Mouse (Mus musculus): ENCODE data around the gene Gm11214. TPM values are rescaled to one million over a fixed set of nuclear protein-coding genes. Genes with fewer than 3 reads are reported as not detected.

The Gm11214 gene
- polyA plus RNA-seq, 1 experiment from 2014 or later = not detected

DNA sequence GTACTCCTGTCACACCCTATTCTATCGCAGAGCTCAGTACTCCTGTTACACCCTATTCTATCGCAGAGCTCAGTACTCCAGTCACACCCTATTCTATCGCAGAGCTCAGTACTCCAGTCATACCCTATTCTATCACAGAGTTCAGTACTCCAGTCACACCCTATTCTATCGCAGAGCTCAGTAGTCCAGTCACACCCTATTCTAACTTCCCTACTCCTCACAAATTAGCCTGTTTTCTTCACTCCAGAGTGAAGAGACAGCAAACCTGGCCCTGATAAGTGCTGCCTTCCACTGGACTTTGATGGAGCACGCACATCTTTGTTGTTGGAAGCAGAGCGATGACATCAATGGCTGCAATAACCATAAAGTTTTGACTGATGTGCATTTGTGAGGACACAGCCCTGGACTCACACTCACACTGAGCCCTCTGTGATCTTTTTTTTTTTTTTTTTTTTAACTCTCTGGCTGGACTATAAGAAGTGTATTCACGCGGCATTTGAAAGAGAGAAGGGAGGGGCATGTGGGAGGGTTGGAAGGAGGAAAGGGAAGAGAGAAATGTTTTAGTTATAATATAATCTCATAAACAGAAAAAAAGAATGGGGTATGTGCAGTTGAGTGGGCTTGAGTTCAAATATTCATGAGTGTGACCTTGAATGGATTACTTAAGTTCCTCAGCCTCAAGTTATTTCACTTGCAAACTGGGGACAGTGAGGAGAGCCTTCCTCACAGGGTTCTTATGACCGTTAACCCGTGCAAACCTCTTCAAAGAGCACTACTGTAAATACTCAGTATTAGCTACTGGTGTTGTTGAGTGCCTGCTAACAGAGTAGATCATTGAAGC is 21.5 kb upstream of the Gm11214 start:
- Histone ChIP-seq H3K27ac (ENCODE audit: low read depth, low read length) (no peak overlapping the region), H3K9ac (ENCODE audit: low read depth, low read length) (no peak overlapping the region), H3K36me3 (ENCODE audit: control insufficient read depth, insufficient read depth) (no peaks in the 10 kb centered on the region), H3K27me3 (replicated peaks; ENCODE audit: control insufficient read depth, insufficient read depth, low read length) (no peaks in the 10 kb centered on the region), H3K4me1 (replicated peaks; ENCODE audit: control insufficient read depth, insufficient read depth, low read length) (0 out of 2 replicates have a peak, but pooled peaks cover 12% of the 10 kb centered on the region), H3K4me2 (replicated peaks; ENCODE audit: low read depth) (no peak overlapping the region), H3K4me3 (ENCODE audit: low read depth, low read length) (no peak overlapping the region), H3K9me3 (ENCODE audit: control insufficient read depth) (no peaks in the 10 kb centered on the region)
- 40% methylated on average over 10 of the region's 10 CpGs for WGBS
- ATAC-seq = peak; percentile 91
- no peak for TF ChIP-seq CTCF (IDR thresholded peaks at IDR 0.05; ENCODE audit: low read depth)

DNA sequence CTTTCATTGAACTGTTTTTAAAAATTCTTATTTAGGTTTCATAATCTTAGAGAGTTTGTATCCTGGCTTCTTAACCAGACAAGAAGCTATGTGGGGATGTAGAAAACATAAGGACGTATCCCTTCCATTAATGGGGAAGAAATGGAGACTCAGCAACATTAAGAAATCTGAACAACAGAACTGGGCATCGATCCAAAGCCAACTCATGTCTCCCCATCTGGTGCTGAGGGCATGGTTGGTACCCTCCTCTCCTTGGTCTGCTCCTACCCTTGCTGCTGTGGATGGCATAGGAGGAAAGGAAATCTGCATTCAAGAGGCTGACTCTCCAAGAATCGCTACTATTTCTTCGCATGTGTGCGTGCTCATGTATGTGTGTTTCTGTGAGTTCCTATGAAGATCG is 20.5 kb upstream of the Gm11214 start:
- Histone ChIP-seq H3K9me3 (ENCODE audit: control insufficient read depth) (no peaks in the 10 kb centered on the region), H3K4me2 (replicated peaks; ENCODE audit: low read depth) (no peak overlapping the region), H3K4me3 (ENCODE audit: low read depth, low read length) (no peak overlapping the region), H3K27me3 (replicated peaks; ENCODE audit: control insufficient read depth, insufficient read depth, low read length) (no peaks in the 10 kb centered on the region), H3K4me1 (replicated peaks; ENCODE audit: control insufficient read depth, insufficient read depth, low read length) (0 out of 2 replicates have a peak, but pooled peaks cover 12% of the 10 kb centered on the region), H3K9ac (ENCODE audit: low read depth, low read length) (no peak overlapping the region), H3K27ac (ENCODE audit: low read depth, low read length) (no peak overlapping the region), H3K36me3 (ENCODE audit: control insufficient read depth, insufficient read depth) (no peaks in the 10 kb centered on the region)
- TF ChIP-seq CTCF (IDR thresholded peaks at IDR 0.05; ENCODE audit: low read depth) = no peak
- no peak for ATAC-seq
- WGBS = 93% methylated on average over 6 of the region's 6 CpGs

DNA sequence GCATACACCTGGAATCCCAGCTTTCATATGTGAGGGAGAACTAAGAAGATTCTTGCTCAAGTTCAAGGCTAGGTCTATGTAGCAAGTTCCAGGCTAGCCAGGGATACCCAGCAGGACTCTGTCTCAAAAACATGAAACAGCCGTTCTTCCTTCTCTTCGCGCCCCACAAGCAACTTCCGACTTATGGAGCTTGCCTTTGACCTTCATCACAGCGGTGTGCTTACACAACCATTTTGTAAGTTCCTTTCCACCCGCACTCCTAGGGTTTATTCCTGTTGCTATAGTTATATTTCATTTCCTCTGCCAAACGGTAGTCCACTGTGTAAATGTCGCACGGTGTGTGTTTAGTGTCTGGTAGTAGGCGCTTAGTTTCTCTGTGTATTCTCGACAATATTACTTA is 19.9 kb upstream of the Gm11214 start:
- H3K9ac ChIP-seq (ENCODE audit: low read depth, low read length) = no peak overlapping the region
- H3K27me3 ChIP-seq (replicated peaks; ENCODE audit: control insufficient read depth, insufficient read depth, low read length) = no peaks in the 10 kb centered on the region
- H3K4me3 ChIP-seq (ENCODE audit: low read depth, low read length) = no peak overlapping the region
- no peaks in the 10 kb centered on the region for H3K9me3 ChIP-seq (ENCODE audit: control insufficient read depth)
- no peak for ATAC-seq
- no peak overlapping the region for H3K27ac ChIP-seq (ENCODE audit: low read depth, low read length)
- H3K4me1 ChIP-seq (replicated peaks; ENCODE audit: control insufficient read depth, insufficient read depth, low read length) = 0 out of 2 replicates have a peak, but pooled peaks cover 12% of the 10 kb centered on the region
- no peak for TF ChIP-seq CTCF (IDR thresholded peaks at IDR 0.05; ENCODE audit: low read depth)
- H3K4me2 ChIP-seq (replicated peaks; ENCODE audit: low read depth) = no peak overlapping the region
- no peaks in the 10 kb centered on the region for H3K36me3 ChIP-seq (ENCODE audit: control insufficient read depth, insufficient read depth)
- WGBS = 61% methylated on average over 11 of the region's 11 CpGs

DNA sequence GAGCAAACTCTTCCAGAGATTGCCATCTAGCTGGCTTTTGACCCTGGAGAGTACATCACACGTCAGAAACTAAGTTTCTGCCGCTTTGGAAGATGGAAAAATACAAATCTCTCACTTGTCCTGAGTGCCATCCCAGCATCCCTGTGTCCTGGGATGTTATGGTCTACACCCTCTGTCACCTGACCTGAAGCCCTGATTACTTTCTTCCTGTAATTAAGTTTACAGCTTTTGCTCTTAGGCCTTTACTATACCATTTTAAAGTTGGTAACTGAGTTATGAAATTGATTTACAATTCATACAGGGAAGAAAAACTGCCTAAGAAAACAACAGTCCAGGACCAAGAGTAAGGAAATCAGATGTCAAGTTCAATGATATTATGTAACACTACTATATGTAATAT is 19.3 kb upstream of the Gm11214 start:
- Histone ChIP-seq H3K9me3 (ENCODE audit: control insufficient read depth) (no peaks in the 10 kb centered on the region), H3K27ac (ENCODE audit: low read depth, low read length) (no peak overlapping the region), H3K36me3 (ENCODE audit: control insufficient read depth, insufficient read depth) (no peaks in the 10 kb centered on the region), H3K27me3 (replicated peaks; ENCODE audit: control insufficient read depth, insufficient read depth, low read length) (no peaks in the 10 kb centered on the region), H3K4me3 (ENCODE audit: low read depth, low read length) (no peak overlapping the region), H3K4me2 (replicated peaks; ENCODE audit: low read depth) (no peak overlapping the region), H3K4me1 (replicated peaks; ENCODE audit: control insufficient read depth, insufficient read depth, low read length) (0 out of 2 replicates have a peak, but pooled peaks cover 12% of the 10 kb centered on the region), H3K9ac (ENCODE audit: low read depth, low read length) (no peak overlapping the region)
- TF ChIP-seq CTCF (IDR thresholded peaks at IDR 0.05; ENCODE audit: low read depth) = no peak
- ATAC-seq = peak; percentile 63
- 59% methylated on average over 2 of the region's 2 CpGs for WGBS

DNA sequence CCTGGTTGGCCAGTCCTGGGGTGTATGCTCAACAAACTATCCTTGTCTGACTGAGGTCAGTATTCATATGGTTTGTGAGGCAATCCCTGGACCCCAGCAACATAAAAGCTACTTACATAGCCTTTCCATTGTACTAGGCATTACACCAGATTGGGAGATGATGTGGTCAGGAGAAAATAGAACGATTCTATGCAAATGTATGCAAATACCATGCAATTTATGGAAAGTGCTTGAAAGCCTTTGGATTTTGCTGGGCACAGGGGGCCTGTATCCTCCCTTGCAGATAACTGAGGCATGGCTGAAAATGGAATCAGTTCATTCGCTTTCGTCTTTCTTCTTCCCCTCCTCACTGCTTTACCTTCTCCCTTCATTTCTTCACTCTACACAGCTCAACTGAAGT is 18.4 kb upstream of the Gm11214 start:
- WGBS = 85% methylated on average over 3 of the region's 3 CpGs
- no peak overlapping the region for H3K4me2 ChIP-seq (replicated peaks; ENCODE audit: low read depth)

DNA sequence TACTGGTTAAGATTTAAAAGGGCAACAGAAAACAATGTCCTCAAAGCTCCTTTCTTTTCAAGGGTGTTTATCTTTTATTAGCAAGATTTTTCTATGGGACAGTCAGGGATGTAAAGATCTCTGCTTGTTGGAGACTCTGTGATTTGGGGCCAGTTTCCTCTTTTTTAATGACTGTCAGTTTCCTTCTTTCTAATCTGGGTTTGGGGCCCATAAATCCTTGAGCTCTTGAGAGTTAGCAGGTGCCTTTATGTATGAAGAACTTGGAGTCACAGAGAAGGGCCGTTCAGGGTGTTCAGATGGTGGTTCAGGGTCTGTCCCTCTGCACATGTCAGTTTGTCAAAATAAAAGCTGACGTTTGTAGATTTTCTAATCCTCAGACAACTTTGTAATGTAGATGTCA is 11.9 kb upstream of the Gm11214 start:
- TF ChIP-seq CTCF (IDR thresholded peaks at IDR 0.05; ENCODE audit: low read depth) = no peak
- no peak overlapping the region for H3K27ac ChIP-seq (ENCODE audit: low read depth, low read length)
- no peak overlapping the region for H3K4me3 ChIP-seq (ENCODE audit: low read depth, low read length)
- no peak for ATAC-seq
- no peaks in the 10 kb centered on the region for H3K4me1 ChIP-seq (replicated peaks; ENCODE audit: control insufficient read depth, insufficient read depth, low read length)
- 51% methylated on average over 2 of the region's 2 CpGs for WGBS
- H3K9ac ChIP-seq (ENCODE audit: low read depth, low read length) = no peak overlapping the region
- no peaks in the 10 kb centered on the region for H3K27me3 ChIP-seq (replicated peaks; ENCODE audit: control insufficient read depth, insufficient read depth, low read length)
- H3K4me2 ChIP-seq (replicated peaks; ENCODE audit: low read depth) = no peak overlapping the region
- no peaks in the 10 kb centered on the region for H3K9me3 ChIP-seq (ENCODE audit: control insufficient read depth)
- H3K36me3 ChIP-seq (ENCODE audit: control insufficient read depth, insufficient read depth) = no peaks in the 10 kb centered on the region

More for the DNA sequence above, 18.4 kb upstream of the Gm11214 start:
- no peaks in the 10 kb centered on the region for H3K27me3 ChIP-seq (replicated peaks; ENCODE audit: control insufficient read depth, insufficient read depth, low read length)
- H3K36me3 ChIP-seq (ENCODE audit: control insufficient read depth, insufficient read depth) = no peaks in the 10 kb centered on the region
- H3K9ac ChIP-seq (ENCODE audit: low read depth, low read length) = no peak overlapping the region
- no peaks in the 10 kb centered on the region for H3K9me3 ChIP-seq (ENCODE audit: control insufficient read depth)
- no peak for TF ChIP-seq CTCF (IDR thresholded peaks at IDR 0.05; ENCODE audit: low read depth)
- no peak for ATAC-seq
- no peak overlapping the region for H3K4me3 ChIP-seq (ENCODE audit: low read depth, low read length)
- 0 out of 2 replicates have a peak, but pooled peaks cover 12% of the 10 kb centered on the region for H3K4me1 ChIP-seq (replicated peaks; ENCODE audit: control insufficient read depth, insufficient read depth, low read length)
- no peak overlapping the region for H3K27ac ChIP-seq (ENCODE audit: low read depth, low read length)
